Mouse (Mus musculus) activated CD4-positive, CD25-positive, alpha-beta regulatory T cell, adult 4 months (primary cell): ENCODE data around the gene Dapk2. TPM values are rescaled to one million over a fixed set of nuclear protein-coding genes. Genes with fewer than 3 reads are reported as not detected.
"Not testable (repeated sequence)": the region's sequence is repeated elsewhere in the genome, so short reads cannot be mapped to it uniquely, and the experiment has no call there.

Experiments used
- ATAC-seq: one replicate; pipeline ENCODE4 v1.8.0; 2017
- polyA plus RNA-seq, 2 experiments: library from polyadenylated mRNA; unstranded; fragments of 100-300 nt; shearing (Covaris generic); gene quantifications; one replicate each; pipeline ENCODE4 v1.2.1; 2017

Gene Dapk2
- polyA plus RNA-seq, 2 experiments from 2014 or later, result 0.82 to 2.6 TPM

GRCm38 (mm10) chr9:66276697-66277385, 118.8 kb downstream of the Dapk2 start:
- no peak for ATAC-seq

- no peak for ATAC-seq
Observed at GRCm38 (mm10) chr9:66279647-66280046, 121.6 kb downstream of the Dapk2 start.

DNA sequence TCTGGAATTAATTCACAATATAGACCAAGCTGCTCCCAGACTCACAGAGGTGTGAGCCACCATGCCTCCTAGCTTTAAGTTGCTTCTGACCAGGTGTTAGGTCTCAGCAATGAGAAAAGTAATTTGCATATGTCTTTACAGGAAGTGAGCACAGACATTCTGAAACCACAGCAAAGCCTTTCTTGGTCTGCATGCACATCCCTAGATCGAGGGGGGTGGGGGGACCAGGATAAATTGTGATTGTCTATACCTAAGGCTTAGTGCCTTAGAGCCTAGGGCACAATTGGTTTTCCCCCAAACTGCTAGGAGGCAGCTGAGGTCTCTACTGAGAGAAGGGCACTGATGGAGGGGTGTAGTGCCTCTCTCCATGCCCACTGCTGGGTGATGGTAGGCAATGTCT, 122.5 kb downstream of the Dapk2 start:
- ATAC-seq, result peak; percentile 83

GRCm38 (mm10) chr9:66281501-66281951, 123.5 kb downstream of the Dapk2 start:
- ATAC-seq, result peak; percentile 72

DNA sequence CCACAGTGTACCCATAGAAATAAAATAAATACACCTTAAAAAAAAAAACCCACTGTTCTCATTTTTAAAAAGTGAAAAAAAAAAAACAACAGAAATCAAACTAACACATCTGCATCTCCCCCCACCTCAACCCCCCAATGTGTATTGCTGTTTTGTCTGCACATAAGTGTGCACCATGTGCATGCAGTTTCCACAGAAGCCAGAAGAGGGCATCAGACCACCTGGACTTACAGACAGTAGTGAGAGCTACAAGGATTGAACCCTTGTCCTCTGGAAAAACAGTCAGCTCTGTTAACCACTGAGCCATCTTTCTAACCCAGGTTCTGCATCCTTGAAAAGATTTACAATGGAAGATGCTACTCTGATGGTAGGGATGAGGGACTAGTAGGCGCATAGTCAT, 124.6 kb downstream of the Dapk2 start:
- ATAC-seq, result no peak

- no peak for ATAC-seq
Observed at GRCm38 (mm10) chr9:66283565-66284203, 125.7 kb downstream of the Dapk2 start.

DNA sequence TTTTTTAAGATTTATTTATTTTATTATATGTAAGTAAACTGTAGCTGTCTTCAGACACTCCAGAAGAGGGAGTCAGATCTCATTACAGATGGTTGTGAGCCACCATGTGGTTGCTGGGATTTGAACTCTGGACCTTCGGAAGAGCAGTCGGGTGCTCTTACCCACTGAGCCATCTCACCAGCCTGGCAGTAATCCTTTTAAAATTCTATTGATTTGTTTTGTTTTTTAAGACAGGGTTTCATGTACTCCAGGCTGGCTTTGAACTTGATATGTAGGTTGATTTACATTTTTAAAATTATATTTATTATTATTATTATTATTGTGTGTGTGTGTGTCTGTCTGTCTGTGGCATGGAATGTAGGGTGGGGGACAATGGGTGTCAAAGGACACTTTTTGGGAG, 127.2 kb downstream of the Dapk2 start:
- not testable (repeated sequence) for ATAC-seq

GRCm38 (mm10) chr9:66285901-66286300, 127.9 kb downstream of the Dapk2 start:
- no peak for ATAC-seq

DNA sequence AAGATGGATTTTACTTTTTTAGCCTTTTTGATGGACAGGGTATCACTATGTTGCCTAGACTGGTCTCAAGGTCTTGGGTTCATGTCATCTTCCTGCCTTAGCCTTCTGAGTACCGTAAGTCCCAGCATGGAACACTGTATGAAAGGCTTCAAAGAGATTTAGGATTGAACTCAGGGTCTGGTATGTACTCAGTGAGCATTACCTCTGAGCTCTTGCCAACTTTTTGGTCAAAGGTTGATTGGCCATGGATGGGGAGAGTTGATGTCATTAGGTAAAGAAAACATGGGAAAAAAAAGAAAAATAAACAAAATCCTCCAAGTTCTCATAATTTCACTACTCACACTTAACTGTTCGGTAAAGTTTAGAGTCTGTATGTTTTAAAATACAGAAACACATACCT, 132.7 kb downstream of the Dapk2 start:
- ATAC-seq, result no peak

- no peak for ATAC-seq
Observed at GRCm38 (mm10) chr9:66293319-66293718, 135.3 kb downstream of the Dapk2 start.

GRCm38 (mm10) chr9:66294227-66294626, 136.2 kb downstream of the Dapk2 start:
- ATAC-seq, result no peak

- ATAC-seq, result no peak
Observed at GRCm38 (mm10) chr9:66294980-66295410, 137.0 kb downstream of the Dapk2 start.

GRCm38 (mm10) chr9:66295577-66296120, 137.6 kb downstream of the Dapk2 start:
- no peak for ATAC-seq

GRCm38 (mm10) chr9:66298783-66299182, 140.8 kb downstream of the Dapk2 start:
- ATAC-seq, result no peak

DNA sequence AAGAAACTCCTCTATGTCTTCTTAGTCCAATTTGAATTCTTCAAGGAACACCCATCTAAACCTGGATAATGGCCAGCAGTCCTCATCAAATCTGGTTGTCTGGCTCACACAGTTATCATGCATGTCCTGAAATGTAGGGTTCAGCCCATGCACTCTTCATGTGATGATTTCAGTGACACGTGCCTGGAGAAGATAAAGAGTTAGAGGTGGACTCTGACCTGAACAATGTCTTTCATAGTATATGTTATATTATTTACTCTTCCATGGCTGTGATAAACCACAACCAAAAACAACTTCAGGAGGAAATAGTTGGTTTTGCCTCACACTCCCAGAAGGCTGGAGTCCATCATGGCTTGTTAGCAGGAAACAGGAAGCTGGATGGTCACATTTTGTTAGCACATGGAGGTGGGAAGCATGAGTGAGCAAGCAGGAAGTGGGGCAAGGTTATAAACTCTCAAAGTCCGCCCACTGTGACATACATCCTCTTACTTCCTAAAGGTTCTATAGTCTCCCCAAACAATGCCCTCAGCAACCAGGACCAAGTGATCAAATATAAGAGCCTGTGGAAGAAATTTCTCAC, 142.5 kb downstream of the Dapk2 start:
- no peak for ATAC-seq

DNA sequence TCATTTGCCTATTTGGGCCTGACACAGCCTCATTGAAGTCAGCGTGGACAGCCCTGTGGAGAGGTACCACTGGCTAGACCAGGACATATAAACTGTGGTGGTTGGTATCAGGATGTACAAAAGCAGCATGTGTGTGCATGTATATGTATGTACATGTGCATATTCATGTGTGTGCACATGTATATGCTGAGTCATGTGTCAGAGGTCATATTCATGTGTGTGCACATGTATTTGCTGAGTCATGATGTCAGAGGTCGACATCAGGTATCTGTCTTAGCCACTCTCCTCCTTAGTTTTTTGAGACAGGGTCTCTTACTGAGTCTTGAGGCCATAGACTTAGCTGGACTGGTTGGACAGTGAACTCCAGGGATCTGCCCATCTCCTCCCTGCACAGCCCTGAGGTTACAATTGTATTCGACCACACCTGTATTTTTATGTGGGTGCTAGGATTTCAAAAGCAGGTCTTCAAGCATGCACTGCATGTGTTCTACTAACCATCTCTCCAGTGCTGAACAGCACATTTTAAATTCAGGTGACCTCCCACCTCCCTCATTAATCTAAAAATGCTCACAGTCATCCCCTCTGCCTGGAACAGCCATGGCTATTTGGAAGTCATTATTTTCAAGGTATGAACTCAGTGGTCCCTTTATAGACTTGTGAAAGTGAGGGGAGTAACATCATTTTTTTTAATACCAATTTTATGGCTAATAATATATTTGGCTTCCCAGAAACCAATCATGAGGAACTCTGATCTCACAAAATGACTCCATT, 146.5 kb downstream of the Dapk2 start:
- ATAC-seq, result no peak

DNA sequence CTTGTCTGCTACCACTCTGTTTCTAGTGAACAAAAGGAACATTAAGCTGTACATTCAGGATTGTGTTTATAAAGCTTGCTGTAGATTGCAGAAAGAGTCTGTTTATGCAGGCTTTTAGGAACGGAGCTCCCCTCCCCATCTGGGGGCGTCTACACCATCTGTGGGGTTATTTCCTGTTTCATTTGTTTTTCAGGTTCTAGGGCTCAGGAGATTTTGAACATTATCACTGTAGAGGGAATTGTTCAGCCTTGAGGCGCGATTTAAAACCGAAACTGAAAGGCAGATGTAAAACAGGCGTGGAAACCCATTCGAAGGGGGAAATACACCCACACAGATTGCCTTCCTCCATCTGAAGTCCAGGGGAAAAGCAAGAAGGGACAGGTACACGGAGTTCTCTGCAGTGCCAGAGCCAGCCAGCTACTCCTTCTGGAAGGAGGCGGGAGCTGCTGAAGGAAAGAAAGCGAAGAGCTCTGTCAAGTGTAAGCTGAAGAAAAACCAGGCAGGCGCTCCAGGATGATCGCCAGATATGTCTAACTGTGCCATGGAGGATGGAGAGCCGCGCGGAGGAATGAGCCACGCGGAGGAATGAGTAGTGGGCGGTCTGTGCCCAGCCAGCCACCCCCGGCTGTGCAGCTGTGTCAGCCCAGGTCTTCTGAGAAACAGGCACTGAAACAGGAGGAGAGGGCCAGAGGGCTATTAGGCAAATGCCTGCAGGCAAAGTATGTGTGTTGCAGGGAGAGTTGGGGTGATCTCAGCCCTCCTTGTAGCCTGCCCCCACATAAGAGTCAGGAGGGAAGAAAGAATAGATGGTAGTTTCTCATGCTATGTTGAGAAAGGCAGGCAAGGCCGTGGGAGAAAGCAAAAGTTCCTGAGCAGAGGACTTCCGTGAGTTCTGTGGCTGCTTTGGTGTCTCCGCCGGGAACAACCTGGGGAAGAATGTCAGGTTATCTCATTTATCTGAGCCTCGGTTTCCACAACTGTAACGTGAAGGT, 147.4 kb downstream of the Dapk2 start:
- peak; percentile 91 for ATAC-seq

DNA sequence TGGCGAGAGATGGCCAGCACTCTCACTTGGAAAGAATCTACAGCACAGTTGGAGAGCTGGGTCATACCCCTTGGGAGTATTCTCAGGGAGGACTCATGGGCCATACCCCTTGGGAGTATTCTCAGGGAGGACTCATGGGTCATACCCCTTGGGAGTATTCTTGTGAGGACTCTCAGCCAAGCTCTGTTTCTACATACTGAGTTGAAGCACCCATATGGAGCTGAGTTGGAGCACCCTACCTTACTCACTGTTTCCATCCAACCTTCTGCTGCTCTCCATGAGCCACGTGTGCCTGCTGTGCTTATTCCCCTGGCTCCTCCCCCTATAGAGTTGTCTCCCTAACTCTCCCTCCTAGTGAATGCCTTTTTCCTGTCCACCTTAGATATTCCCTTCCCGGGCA, 148.4 kb downstream of the Dapk2 start:
- ATAC-seq, result no peak

GRCm38 (mm10) chr9:66307341-66307740, 149.3 kb downstream of the Dapk2 start:
- ATAC-seq, result no peak

DNA sequence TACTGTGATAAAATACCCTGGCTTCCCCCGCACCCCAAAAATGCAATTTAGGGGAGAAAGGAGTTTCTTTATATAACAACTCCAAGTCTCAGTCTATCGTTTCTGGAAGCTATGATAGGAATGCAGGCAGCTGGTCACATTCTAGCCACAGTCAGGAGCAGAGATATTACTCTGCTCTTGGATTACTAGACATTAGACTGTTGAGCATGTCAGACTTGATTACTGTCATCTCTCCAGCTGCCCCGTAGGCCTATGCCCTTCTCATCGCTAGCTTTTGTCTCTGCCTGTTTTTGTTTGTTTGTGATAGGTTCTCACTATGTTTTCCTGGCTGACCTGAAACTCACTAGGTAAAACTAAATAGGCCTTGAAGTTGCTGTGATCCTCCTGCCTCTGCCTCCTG, 150.7 kb downstream of the Dapk2 start:
- ATAC-seq, result no peak

DNA sequence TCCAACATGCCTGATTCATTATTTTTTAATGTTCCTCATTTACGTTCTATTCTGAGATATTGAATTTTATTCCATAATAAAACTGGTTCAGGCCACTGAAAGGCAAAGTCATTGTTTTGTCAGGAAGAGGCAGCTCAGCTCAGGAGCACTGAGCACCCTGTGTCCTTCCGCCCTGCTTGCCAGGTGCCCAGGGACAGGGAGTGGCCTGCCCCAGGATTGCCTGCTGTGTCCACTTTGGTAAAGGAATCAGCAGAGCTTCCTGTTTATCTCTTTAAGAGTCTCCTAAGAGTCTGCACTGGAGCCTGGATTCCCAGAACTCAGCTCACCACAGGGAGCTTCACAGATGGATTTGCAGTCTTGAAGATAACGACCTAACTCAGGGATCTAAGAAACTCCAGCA, 153.4 kb downstream of the Dapk2 start:
- no peak for ATAC-seq

DNA sequence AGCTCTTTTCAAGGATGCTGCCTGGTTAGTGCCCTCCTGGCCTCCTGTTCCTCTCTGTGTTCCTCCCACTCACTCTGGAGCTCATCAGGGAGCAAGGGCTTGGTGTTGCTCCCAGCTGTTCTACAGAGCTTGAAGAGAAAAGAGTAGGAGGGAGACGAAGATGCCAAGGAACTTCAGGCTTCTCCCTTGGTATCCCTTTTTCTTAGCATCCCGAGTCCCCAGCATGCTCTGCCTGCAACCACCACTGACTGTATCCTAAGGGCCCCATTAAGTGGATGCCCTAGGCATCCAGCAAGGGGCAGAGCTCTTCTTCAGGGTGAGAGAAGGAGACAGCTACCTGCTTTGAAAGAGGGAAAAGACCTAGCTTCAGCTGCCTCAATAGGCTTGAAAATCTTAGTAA, 158.6 kb downstream of the Dapk2 start:
- no peak for ATAC-seq
